Mouse (Mus musculus): ENCODE measurements around the gene Gm281. TPM values are rescaled to one million over a fixed set of nuclear protein-coding genes. Genes with fewer than 3 reads are reported as not detected.
"Not testable (repeated sequence)": the region's sequence is repeated elsewhere in the genome, so short reads cannot be mapped to it uniquely, and the experiment has no call there.

Gm281 gene
- polyA plus RNA-seq (2015; fragmentation: Nextera tagmentation; extraction: Ambion mirVana): 0.20 and 0.48 TPM in 2 replicates

DNA sequence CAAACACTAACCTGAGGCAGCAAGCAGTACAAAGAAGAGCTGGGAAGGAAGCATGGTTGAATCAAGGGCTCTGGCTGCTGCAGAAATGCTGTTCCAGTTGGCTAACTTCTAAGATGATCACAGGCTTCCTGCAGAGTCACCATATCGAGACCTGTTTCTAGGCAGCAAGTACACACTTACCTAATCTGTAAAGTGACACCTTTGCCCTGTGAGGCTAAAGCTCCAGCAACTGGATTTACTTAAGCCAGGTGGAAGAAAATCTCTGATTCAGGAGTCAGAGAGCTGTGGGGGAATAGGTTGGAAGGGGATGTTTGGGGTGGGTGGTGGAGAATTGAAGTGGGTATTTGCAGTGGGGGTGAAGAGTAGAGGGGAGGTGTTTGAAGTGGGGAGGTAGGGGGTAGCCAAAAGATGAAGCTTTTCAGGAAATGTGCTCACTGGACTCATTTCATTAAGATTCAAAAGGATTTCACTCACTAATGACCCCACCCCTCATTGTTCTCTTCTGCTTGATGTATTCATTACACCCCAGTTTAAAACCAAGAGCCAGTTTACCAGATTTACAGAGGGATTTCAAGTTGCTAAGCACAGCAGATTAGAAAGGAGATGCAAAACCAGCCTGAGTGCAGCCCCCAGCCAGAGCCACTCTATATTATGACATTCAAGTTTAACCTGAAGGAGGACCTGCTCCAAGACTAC is at the start of gene Gm281:
Gene Gm281, minus strand, starts transcription at position 92 of the 696 bp plus-strand sequence.
- TF ChIP-seq EP300 (IDR thresholded peaks at IDR 0.05) (no peak), CTCF (IDR thresholded peaks at IDR 0.05) (no peak)
- Histone ChIP-seq H3K27ac (ENCODE audit: low read length) (no peak within 1 kb of the TSS), H3K9ac (replicated peaks; ENCODE audit: low read depth) (no peak within 1 kb of the TSS), H3K27me3 (replicated peaks; ENCODE audit: insufficient read depth, low read length) (no peaks in the 10 kb centered on the region), H3K9me3 (ENCODE audit: low read length) (no peaks in the 10 kb centered on the region), H3K36me3 (ENCODE audit: insufficient read depth, low read length) (no peaks in the 10 kb centered on the region), H3K4me2 (replicated peaks; ENCODE audit: low read depth, low read length) (no peak within 1 kb of the TSS), H3K4me3 (ENCODE audit: low read depth, low read length) (no peak within 1 kb of the TSS), H3K4me1 (ENCODE audit: insufficient read depth, low read depth, low read length) (no peaks in the 10 kb centered on the region)
- WGBS: 48% methylated on average over 1 of the region's 1 CpGs
- ATAC-seq (no peak), DNase-seq (ENCODE audit: low spot score) (no peak)

GRCm38 (mm10) chr14:13963527-13963926 is 49.2 kb upstream of the Gm281 start:
- no peak overlapping the region for H3K4me2 ChIP-seq (replicated peaks; ENCODE audit: low read depth, low read length)
- ATAC-seq (no peak), DNase-seq (ENCODE audit: low spot score) (no peak)
- H3K9ac ChIP-seq (replicated peaks; ENCODE audit: low read depth): no peak overlapping the region
- H3K27ac ChIP-seq (ENCODE audit: low read length): no peak overlapping the region
- H3K36me3 ChIP-seq (ENCODE audit: insufficient read depth, low read length): no peaks in the 10 kb centered on the region
- no peaks in the 10 kb centered on the region for H3K4me1 ChIP-seq (ENCODE audit: insufficient read depth, low read depth, low read length)
- H3K27me3 ChIP-seq (replicated peaks; ENCODE audit: insufficient read depth, low read length): no peaks in the 10 kb centered on the region
- no peaks in the 10 kb centered on the region for H3K9me3 ChIP-seq (ENCODE audit: low read length)
- WGBS: 52% methylated on average over 1 of the region's 1 CpGs
- TF ChIP-seq EP300 (IDR thresholded peaks at IDR 0.05) (no peak), CTCF (IDR thresholded peaks at IDR 0.05) (no peak)
- no peak overlapping the region for H3K4me3 ChIP-seq (ENCODE audit: low read depth, low read length)

DNA sequence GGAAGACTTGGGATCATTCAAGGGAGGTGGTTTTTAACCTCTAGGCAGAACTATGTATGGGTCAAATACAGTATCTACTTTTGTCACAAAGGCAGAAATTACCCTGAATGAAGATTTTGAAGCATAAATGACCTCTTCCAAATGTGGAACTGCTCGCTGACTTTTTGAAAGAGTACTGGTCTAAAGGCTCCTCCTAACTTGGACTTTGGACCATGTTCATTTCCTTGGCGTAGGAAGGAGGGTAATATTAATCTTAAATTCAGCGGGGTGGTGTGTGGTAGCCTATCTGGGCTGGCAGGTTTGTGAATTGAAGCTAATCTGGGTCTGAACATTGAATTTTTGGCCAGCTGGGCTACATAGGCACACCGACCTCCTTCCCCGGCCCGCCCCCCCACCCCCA is 48.2 kb upstream of the Gm281 start:
- Histone ChIP-seq H3K4me2 (replicated peaks; ENCODE audit: low read depth, low read length) (no peak overlapping the region), H3K36me3 (ENCODE audit: insufficient read depth, low read length) (no peaks in the 10 kb centered on the region), H3K27ac (ENCODE audit: low read length) (no peak overlapping the region), H3K9me3 (ENCODE audit: low read length) (no peaks in the 10 kb centered on the region), H3K4me3 (ENCODE audit: low read depth, low read length) (no peak overlapping the region), H3K9ac (replicated peaks; ENCODE audit: low read depth) (no peak overlapping the region), H3K27me3 (replicated peaks; ENCODE audit: insufficient read depth, low read length) (no peaks in the 10 kb centered on the region), H3K4me1 (ENCODE audit: insufficient read depth, low read depth, low read length) (no peaks in the 10 kb centered on the region)
- WGBS: 88% methylated on average over 6 of the region's 6 CpGs
- no peak for ATAC-seq
- no peak for DNase-seq (ENCODE audit: low spot score)
- TF ChIP-seq EP300 (IDR thresholded peaks at IDR 0.05) (no peak), CTCF (IDR thresholded peaks at IDR 0.05) (no peak)

GRCm38 (mm10) chr14:13961401-13962112 is 47.3 kb upstream of the Gm281 start, which contains the start of the genes Atxn7 and Thoc7:
Atxn7 (plus strand) TSS chr14:13961440.
Thoc7 (minus strand) TSS chr14:13961852.
- no peaks in the 10 kb centered on the region for H3K36me3 ChIP-seq (ENCODE audit: insufficient read depth, low read length)
- TF ChIP-seq EP300 (IDR thresholded peaks at IDR 0.05) (no peak), CTCF (IDR thresholded peaks at IDR 0.05) (no peak)
- ATAC-seq (peak; percentile 78), DNase-seq (ENCODE audit: low spot score) (peak; percentile 53)
- peak within 1 kb of the TSS; percentile 92 for H3K4me3 ChIP-seq (ENCODE audit: low read depth, low read length)
- 6% methylated on average over 15 of the region's 56 CpGs for WGBS
- H3K4me1 ChIP-seq (ENCODE audit: insufficient read depth, low read depth, low read length): no peaks in the 10 kb centered on the region
- H3K4me2 ChIP-seq (replicated peaks; ENCODE audit: low read depth, low read length): peak within 1 kb of the TSS; percentile 79
- H3K9me3 ChIP-seq (ENCODE audit: low read length): no peaks in the 10 kb centered on the region
- H3K9ac ChIP-seq (replicated peaks; ENCODE audit: low read depth): peak within 1 kb of the TSS; percentile 89
- no peaks in the 10 kb centered on the region for H3K27me3 ChIP-seq (replicated peaks; ENCODE audit: insufficient read depth, low read length)
- H3K27ac ChIP-seq (ENCODE audit: low read length): peak within 1 kb of the TSS; percentile 90

- TF ChIP-seq CTCF (IDR thresholded peaks at IDR 0.05): no peak
- TF ChIP-seq EP300 (IDR thresholded peaks at IDR 0.05): no peak
- ATAC-seq: peak; percentile 92
- Histone ChIP-seq H3K4me2 (replicated peaks; ENCODE audit: low read depth, low read length) (peak overlapping the region; percentile 79), H3K4me3 (ENCODE audit: low read depth, low read length) (peak overlapping the region; percentile 92), H3K9ac (replicated peaks; ENCODE audit: low read depth) (peak overlapping the region; percentile 89), H3K36me3 (ENCODE audit: insufficient read depth, low read length) (no peaks in the 10 kb centered on the region), H3K9me3 (ENCODE audit: low read length) (no peaks in the 10 kb centered on the region), H3K27me3 (replicated peaks; ENCODE audit: insufficient read depth, low read length) (no peaks in the 10 kb centered on the region), H3K27ac (ENCODE audit: low read length) (peak overlapping the region; percentile 90), H3K4me1 (ENCODE audit: insufficient read depth, low read depth, low read length) (no peaks in the 10 kb centered on the region)
- under 1% methylated on average over 58 of the region's 75 CpGs for WGBS
- peak; percentile 83 for DNase-seq (ENCODE audit: low spot score)
These were observed 46.4 kb upstream of the Gm281 start for GRCm38 (mm10) chr14:13960482-13961325.

GRCm38 (mm10) chr14:13960079-13960478 is 45.8 kb upstream of the Gm281 start:
- Histone ChIP-seq H3K27ac (ENCODE audit: low read length) (peak overlapping the region; percentile 9; the same call in 1 of the 2 replicates), H3K9me3 (ENCODE audit: low read length) (no peaks in the 10 kb centered on the region), H3K4me2 (replicated peaks; ENCODE audit: low read depth, low read length) (peak overlapping the region; percentile 79), H3K27me3 (replicated peaks; ENCODE audit: insufficient read depth, low read length) (no peaks in the 10 kb centered on the region), H3K36me3 (ENCODE audit: insufficient read depth, low read length) (no peaks in the 10 kb centered on the region), H3K9ac (replicated peaks; ENCODE audit: low read depth) (peak overlapping the region; percentile 89), H3K4me3 (ENCODE audit: low read depth, low read length) (peak overlapping the region; percentile 92), H3K4me1 (ENCODE audit: insufficient read depth, low read depth, low read length) (no peaks in the 10 kb centered on the region)
- peak; percentile 32 for DNase-seq (ENCODE audit: low spot score)
- ATAC-seq: no peak
- TF ChIP-seq EP300 (IDR thresholded peaks at IDR 0.05) (no peak), CTCF (IDR thresholded peaks at IDR 0.05) (no peak)
- WGBS: 0% methylated on average over 8 of the region's 9 CpGs

DNA sequence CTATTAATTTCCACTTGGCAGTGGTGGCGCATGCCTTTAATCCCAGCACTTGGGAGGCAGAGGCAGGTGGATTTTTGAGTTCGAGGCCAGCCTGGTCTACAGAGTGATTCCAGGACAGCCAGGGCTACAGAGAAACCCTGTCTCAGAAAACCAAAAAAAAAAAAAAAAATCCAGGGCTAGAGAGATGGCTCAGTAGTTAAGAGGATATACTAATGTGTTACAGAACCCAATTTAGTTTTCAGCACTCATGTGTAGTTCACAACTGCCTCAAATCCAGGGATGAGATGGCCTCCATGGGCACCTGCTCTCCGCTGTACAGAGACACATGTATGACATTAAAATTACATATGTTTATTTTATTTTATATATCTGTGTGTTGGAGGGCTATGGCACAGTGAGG is 37.9 kb upstream of the Gm281 start:
- not testable (repeated sequence) for H3K9ac ChIP-seq (replicated peaks; ENCODE audit: low read depth); H3K4me1 ChIP-seq (ENCODE audit: insufficient read depth, low read depth, low read length); H3K4me2 ChIP-seq (replicated peaks; ENCODE audit: low read depth, low read length); ATAC-seq; H3K27me3 ChIP-seq (replicated peaks; ENCODE audit: insufficient read depth, low read length); H3K9me3 ChIP-seq (ENCODE audit: low read length); H3K27ac ChIP-seq (ENCODE audit: low read length); DNase-seq (ENCODE audit: low spot score); H3K4me3 ChIP-seq (ENCODE audit: low read depth, low read length)
- peaks cover 21% of the 10 kb centered on the region; the same call in 1 of the 2 replicates for H3K36me3 ChIP-seq (ENCODE audit: insufficient read depth, low read length)
- 98% methylated on average over 3 of the region's 3 CpGs for WGBS
